In genomic region chr15:86231170-86231569, GRCm38 (mm10) we compare ENCODE assay signal across 14 mouse cellular contexts. TPM values are rescaled to one million over a fixed set of nuclear protein-coding genes. Genes with fewer than 3 reads are reported as not detected.
DNase-seq lines count a peak whose midpoint lies in the region; ATAC-seq lines count a peak whose summit lies in the region.
"Had no signal": no experiment of that assay in that cellular context is flagged by ENCODE, and none has a peak within 500 bp of the region (broad histone marks: within the 10 kb centered on the region; RNA-seq: fewer than 3 reads in every experiment).

No protein-coding gene starts in this region.

- 0 out of 2 replicates have a peak overlapping the region, but pooled peaks have one; percentile 23 for H3K27ac ChIP-seq in neural tube, embryonic 13.5 days (replicated peaks)
- H3K27ac ChIP-seq in neural tube, embryonic 15.5 days (replicated peaks), result no peak overlapping the region
- H3K27ac ChIP-seq in forebrain, embryonic 12.5 days, result no peak overlapping the region
- H3K27ac ChIP-seq: embryonic facial prominence, embryonic 13.5 days; embryonic facial prominence, embryonic 15.5 days; forebrain, embryonic 10.5 days; forebrain, embryonic 13.5 days; forebrain, embryonic 15.5 days had no signal

- H3K4me1 ChIP-seq in neural tube, embryonic 13.5 days (replicated peaks), result peaks cover 12% of the 10 kb centered on the region
- peaks cover 11% of the 10 kb centered on the region; the same call in 1 of the 2 replicates for H3K4me1 ChIP-seq in neural tube, embryonic 15.5 days
- H3K4me1 ChIP-seq in forebrain, embryonic 12.5 days, result peaks cover 2% of the 10 kb centered on the region; the same call in 1 of the 2 replicates
- H3K4me1 ChIP-seq: embryonic facial prominence, embryonic 13.5 days; embryonic facial prominence, embryonic 15.5 days; forebrain, embryonic 10.5 days had no signal

- ATAC-seq in neural tube, embryonic 13.5 days (ENCODE audit: low read depth), result no peak
- no peak for ATAC-seq in neural tube, embryonic 15.5 days (ENCODE audit: low FRiP score)
- ATAC-seq in forebrain, embryonic 12.5 days (ENCODE audit: low FRiP score), result no peak
- ATAC-seq: forebrain, embryonic 13.5 days; forebrain, embryonic 15.5 days; forebrain, postnatal 0 days had no signal

- H3K9me3 ChIP-seq in neural tube, embryonic 13.5 days, result no peaks in the 10 kb centered on the region
- H3K9me3 ChIP-seq in neural tube, embryonic 15.5 days (replicated peaks), result no peaks in the 10 kb centered on the region
- H3K9me3 ChIP-seq in forebrain, embryonic 12.5 days, result no peaks in the 10 kb centered on the region
- H3K9me3 ChIP-seq: embryonic facial prominence, embryonic 13.5 days; embryonic facial prominence, embryonic 15.5 days; forebrain, embryonic 10.5 days; forebrain, embryonic 13.5 days; forebrain, embryonic 15.5 days had no signal

- no peak overlapping the region for H3K4me3 ChIP-seq in neural tube, embryonic 13.5 days
- H3K4me3 ChIP-seq in neural tube, embryonic 15.5 days (replicated peaks), result no peak overlapping the region
- H3K4me3 ChIP-seq in forebrain, embryonic 12.5 days (replicated peaks), result no peak overlapping the region
- H3K4me3 ChIP-seq: embryonic facial prominence, embryonic 13.5 days; embryonic facial prominence, embryonic 15.5 days; erythroblast, embryonic 14.5 days; forebrain, embryonic 10.5 days; forebrain, embryonic 13.5 days; forebrain, embryonic 15.5 days had no signal

- 81% methylated on average over 1 of the region's 1 CpGs for WGBS in neural tube, embryonic 13.5 days
- WGBS in neural tube, embryonic 15.5 days, result 94% methylated on average over 1 of the region's 1 CpGs
- 81% methylated on average over 1 of the region's 1 CpGs for WGBS in forebrain, embryonic 12.5 days

- peak; percentile 63 for DNase-seq in cerebellum, adult 9-10 months
- DNase-seq in cerebellum, adult 8-10 months, result no peak
- DNase-seq: adrenal gland, adult 2 months; embryo, embryonic 11 days; forebrain, postnatal 0 days had no signal

- no peak overlapping the region for H3K9ac ChIP-seq in neural tube, embryonic 13.5 days
- no peak overlapping the region for H3K9ac ChIP-seq in neural tube, embryonic 15.5 days (replicated peaks)
- no peak overlapping the region for H3K9ac ChIP-seq in forebrain, embryonic 12.5 days
- H3K9ac ChIP-seq: embryonic facial prominence, embryonic 13.5 days; embryonic facial prominence, embryonic 15.5 days; forebrain, embryonic 13.5 days; forebrain, embryonic 15.5 days; forebrain, postnatal 0 days had no signal

- no peak overlapping the region for H3K4me2 ChIP-seq in neural tube, embryonic 13.5 days
- no peak overlapping the region for H3K4me2 ChIP-seq in neural tube, embryonic 15.5 days
- no peak overlapping the region for H3K4me2 ChIP-seq in forebrain, embryonic 12.5 days
- H3K4me2 ChIP-seq: embryonic facial prominence, embryonic 13.5 days; embryonic facial prominence, embryonic 15.5 days; forebrain, embryonic 13.5 days; forebrain, embryonic 15.5 days had no signal

- peaks cover 7% of the 10 kb centered on the region; the same call in 1 of the 2 replicates for H3K36me3 ChIP-seq in neural tube, embryonic 13.5 days
- H3K36me3 ChIP-seq in neural tube, embryonic 15.5 days, result peaks cover 8% of the 10 kb centered on the region; the same call in 1 of the 2 replicates
- H3K36me3 ChIP-seq in forebrain, embryonic 12.5 days (replicated peaks), result peaks cover 6% of the 10 kb centered on the region

- no peaks in the 10 kb centered on the region for H3K27me3 ChIP-seq in neural tube, embryonic 13.5 days
- no peaks in the 10 kb centered on the region for H3K27me3 ChIP-seq in neural tube, embryonic 15.5 days (replicated peaks)
- H3K27me3 ChIP-seq in forebrain, embryonic 12.5 days, result no peaks in the 10 kb centered on the region
- H3K27me3 ChIP-seq: embryonic facial prominence, embryonic 13.5 days; embryonic facial prominence, embryonic 15.5 days; forebrain, embryonic 13.5 days; forebrain, embryonic 15.5 days had no signal

RNA-seq across cellular contexts. Expression of gene Tbc1d22a, which starts 16.9 kb away (rescaled TPM):
- 10.8 and 12.4 TPM in 2 replicates for polyA plus RNA-seq in neural tube, embryonic 13.5 days (2015; fragmentation: Nextera tagmentation; extraction: Ambion mirVana)
- polyA plus RNA-seq in neural tube, embryonic 15.5 days (2015; fragmentation: Nextera tagmentation; extraction: Ambion mirVana), result 11.0 and 14.1 TPM in 2 replicates
- polyA plus RNA-seq in forebrain, embryonic 12.5 days (2016; fragmentation: Nextera tagmentation; extraction: Ambion mirVana), result 9.1 and 9.4 TPM in 2 replicates

RNA-seq across cellular contexts. Expression of gene Cerk, which starts 45.2 kb away (rescaled TPM):
- polyA plus RNA-seq in neural tube, embryonic 13.5 days (2015; fragmentation: Nextera tagmentation; extraction: Ambion mirVana), result 30.4 and 31.4 TPM in 2 replicates
- 26.4 and 27.5 TPM in 2 replicates for polyA plus RNA-seq in neural tube, embryonic 15.5 days (2015; fragmentation: Nextera tagmentation; extraction: Ambion mirVana)
- polyA plus RNA-seq in forebrain, embryonic 12.5 days (2016; fragmentation: Nextera tagmentation; extraction: Ambion mirVana), result 24.1 and 24.9 TPM in 2 replicates
